Mouse (Mus musculus): ENCODE data around the gene Tbcd.

- TF ChIP-seq CTCF (IDR thresholded peaks at IDR 0.05; ENCODE audit: borderline replicate concordance, control insufficient read depth, extremely low read depth, insufficient read depth, low read length, poor library complexity): no peak
- TF ChIP-seq POLR2A (IDR thresholded peaks at IDR 0.05; ENCODE audit: control insufficient read depth, extremely low read depth, insufficient read depth, low read length, poor library complexity): no peak
Observed at GRCm38 (mm10) chr11:121500595-121500994, 48.8 kb downstream of the Tbcd start.

Data from thymus, adult 2 months (tissue).